Mouse (Mus musculus) lung, adult 2 months (tissue): ENCODE results near the gene Hunk. TPM values are rescaled to one million over a fixed set of nuclear protein-coding genes. Genes with fewer than 3 reads are reported as not detected.

Source experiments
- DNase-seq: peaks from one replicate; pipeline ENCODE4 v3.0.0; 2022
- H3K4me1 ChIP-seq: fragments of 200-500 bp; 2 replicates; pipeline ENCODE4 v1.6.1; 2011; ENCODE audit warnings: low read length; ENCODE audit not compliant: control insufficient read depth, insufficient read depth
- H3K4me3 ChIP-seq: fragments of 200-500 bp; replicated peaks from 2 replicates; pipeline ENCODE3; 2011; ENCODE audit warnings: low read depth, mild to moderate bottlenecking, control low read depth, low read length; ENCODE audit errors: extremely low read depth
- CTCF ChIP-seq: fragments of 200-500 bp; IDR thresholded peaks from 2 replicates; pipeline ENCODE4 v1.5.1; 2011; ENCODE audit warnings: mild to moderate bottlenecking, low read length, control low read depth; ENCODE audit not compliant: insufficient read depth
- POLR2A ChIP-seq: fragments of 200-500 bp; IDR thresholded peaks from 2 replicates; pipeline ENCODE4 v1.6.1; 2011; ENCODE audit warnings: low read depth, mild to moderate bottlenecking, control low read depth, low read length, borderline replicate concordance; ENCODE audit errors: extremely low read depth
- WGBS: fragments of 180-500 bp; shearing (Covaris S2); methylation state at CpG from one replicate; pipeline ENCODE4 v1.1.7; 2018; 5-methylcytosine and 5-hydroxymethylcytosine counted together
- polyA plus RNA-seq: library from polyadenylated mRNA; depleted of rRNA; stranded (reverse); fragments of >200 nt; gene quantifications from 2 replicates; pipeline ENCODE4 v1.2.3, GENCODE M21; 2012

Gene Hunk
- polyA plus RNA-seq, 1 experiment = 5.3 TPM

DNA sequence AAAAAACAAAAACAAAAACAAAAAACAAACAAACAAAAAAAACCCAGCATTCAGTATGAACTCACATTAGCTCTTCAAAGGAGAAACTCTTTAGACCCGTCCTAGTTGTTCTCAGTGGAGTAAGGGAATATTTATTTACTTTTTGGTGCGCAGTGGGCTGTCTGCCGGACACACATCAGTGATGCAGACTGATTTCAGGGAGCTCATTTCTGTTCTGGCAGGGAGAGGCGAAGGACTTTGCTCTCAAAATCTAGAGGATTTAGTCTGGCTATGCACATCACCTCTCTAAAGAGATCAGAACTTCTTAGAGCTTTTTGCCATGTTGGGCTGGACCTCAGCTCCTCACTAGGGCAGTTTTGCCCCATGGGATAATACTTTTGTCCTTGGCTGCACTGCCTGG lies 2.1 kb downstream of the Hunk start:
- Histone ChIP-seq H3K4me1 (peaks cover 3% of the 10 kb centered on the region; the same call in 1 of the 2 replicates), H3K4me3 (peak overlapping the region; percentile 16)
- no peak for DNase-seq
- WGBS = 88% methylated on average over 4 of the region's 4 CpGs
- TF ChIP-seq POLR2A = no peak
- no peak for TF ChIP-seq CTCF

DNA sequence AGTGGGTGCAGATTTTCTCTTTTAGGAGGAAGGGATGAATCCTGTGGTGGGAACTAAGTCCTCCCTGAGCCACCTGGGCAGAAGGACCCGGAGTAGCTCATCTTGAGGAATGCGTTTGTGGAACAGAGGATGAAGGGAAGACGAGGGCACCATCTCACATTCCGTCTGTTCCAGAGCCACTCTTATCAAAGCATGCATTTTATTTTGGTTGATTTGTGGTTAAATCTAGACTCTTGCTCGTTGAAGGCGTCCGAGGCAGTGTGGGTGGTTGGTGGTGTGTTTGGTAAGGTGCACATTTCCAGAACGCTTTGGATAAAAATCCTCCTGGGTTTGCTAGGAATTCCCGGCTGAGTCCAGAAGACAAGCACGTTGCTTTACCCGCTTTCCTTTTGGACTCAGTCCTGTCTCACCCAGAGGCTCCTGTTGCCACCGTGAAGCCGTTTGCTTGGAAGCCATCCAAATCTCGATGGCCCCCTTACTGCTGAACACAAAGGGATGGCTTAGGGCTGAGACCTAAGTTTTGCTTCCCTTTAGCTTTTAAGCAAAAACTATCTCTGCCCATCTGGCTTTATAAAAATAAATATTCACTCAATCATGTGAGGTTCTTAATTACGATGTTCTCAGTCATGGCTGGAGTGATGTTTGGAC lies 3.4 kb downstream of the Hunk start:
- no peak overlapping the region for H3K4me3 ChIP-seq
- DNase-seq = no peak
- TF ChIP-seq CTCF = no peak
- no peak for TF ChIP-seq POLR2A
- WGBS = 57% methylated on average over 15 of the region's 15 CpGs
- peaks cover 3% of the 10 kb centered on the region; the same call in 1 of the 2 replicates for H3K4me1 ChIP-seq

DNA sequence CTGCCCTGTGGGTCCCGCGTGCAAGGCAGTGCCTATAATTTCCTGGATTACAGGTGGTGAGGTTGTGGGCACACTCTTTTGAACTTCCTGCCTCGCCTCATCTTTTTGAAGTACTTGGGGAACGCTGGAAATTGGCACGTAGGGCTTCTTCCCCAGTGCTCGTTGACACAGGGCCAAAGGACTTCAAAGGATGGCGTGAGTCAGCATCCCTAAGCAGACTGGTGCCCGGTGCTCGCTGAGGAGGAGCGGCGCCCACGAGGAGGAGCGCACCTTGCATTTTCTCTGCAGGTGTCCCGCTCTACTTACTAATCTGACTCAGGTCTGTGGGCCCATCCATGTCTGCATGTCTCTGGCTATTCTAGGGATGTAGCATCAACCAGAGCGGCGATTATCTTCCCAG lies 4.9 kb downstream of the Hunk start:
- WGBS = 69% methylated on average over 16 of the region's 16 CpGs
- no peak overlapping the region for H3K4me3 ChIP-seq
- no peaks in the 10 kb centered on the region for H3K4me1 ChIP-seq
- no peak for TF ChIP-seq CTCF
- no peak for TF ChIP-seq POLR2A
- no peak for DNase-seq

DNA sequence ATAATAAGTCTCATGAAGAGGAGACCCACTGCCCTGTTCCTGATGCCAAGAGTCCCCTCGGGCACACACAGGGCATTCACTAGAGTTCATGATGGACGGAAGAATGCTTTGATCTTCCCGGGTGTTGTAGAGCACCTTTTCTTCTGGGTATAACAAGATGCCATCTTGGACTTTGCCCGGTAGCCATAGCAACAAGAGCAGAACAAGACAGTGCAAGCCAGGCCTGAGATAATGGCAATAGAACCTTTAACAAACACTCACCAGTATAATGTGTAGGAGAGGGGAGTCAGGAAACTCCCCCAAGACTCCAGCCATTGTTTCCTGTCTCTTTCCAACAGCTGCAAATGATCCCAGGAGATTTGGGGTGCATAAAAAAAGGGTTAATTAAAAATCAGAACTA lies 8.9 kb downstream of the Hunk start:
- Histone ChIP-seq H3K4me3 (no peak overlapping the region), H3K4me1 (peaks cover 2% of the 10 kb centered on the region; the same call in 1 of the 2 replicates)
- WGBS = 82% methylated on average over 4 of the region's 4 CpGs
- TF ChIP-seq POLR2A (no peak), CTCF (no peak)
- DNase-seq = no peak

DNA sequence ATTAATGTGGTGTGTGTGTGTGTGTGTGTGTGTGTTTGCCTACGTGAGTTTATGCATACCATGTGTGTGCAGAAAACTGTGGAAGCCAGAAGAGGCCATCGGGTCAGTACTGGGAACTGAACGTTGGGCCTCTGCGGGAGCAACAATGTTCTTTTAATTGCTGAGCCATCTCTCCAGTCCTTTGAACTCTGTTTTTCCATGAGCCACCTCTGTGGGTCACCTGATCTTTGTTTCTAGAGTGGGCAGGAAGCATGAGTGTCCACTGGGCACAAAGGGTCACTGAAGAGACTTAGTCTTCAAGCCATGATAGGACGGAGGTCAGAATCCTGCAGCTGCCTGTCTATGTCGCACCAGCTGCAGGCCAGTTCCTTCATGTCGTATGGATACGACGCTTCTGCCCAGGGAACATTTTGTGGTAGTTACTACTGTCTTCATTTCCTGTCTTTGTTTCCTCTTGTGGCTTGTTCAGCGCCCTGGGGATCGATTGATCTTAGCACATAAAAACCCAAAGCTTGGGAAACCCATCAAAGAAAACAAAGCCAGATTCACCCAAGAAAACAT lies 10.3 kb downstream of the Hunk start:
- Histone ChIP-seq H3K4me1 (peaks cover 2% of the 10 kb centered on the region; the same call in 1 of the 2 replicates), H3K4me3 (no peak overlapping the region)
- TF ChIP-seq CTCF (no peak), POLR2A (no peak)
- WGBS = 47% methylated on average over 11 of the region's 11 CpGs
- DNase-seq = no peak

DNA sequence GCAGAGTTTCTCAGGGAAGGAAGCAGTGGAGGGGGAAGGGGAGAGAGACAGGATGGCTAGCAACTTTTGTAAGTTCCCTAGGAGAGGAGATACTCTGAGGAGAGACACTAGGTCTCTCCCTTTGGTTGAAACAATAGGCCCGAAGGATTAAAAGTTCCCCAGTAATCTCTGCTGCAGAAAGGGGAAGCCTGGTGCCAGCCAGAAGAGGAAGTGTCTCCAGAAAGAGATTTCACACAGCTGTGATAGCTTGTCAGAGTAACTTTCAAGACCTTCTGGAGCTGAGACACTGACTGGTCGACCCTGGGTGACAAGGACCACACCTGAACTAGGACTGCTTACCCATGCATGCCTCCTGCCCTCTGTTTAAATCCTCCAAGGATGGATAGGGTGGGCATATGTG lies 11.1 kb downstream of the Hunk start:
- DNase-seq = no peak
- H3K4me3 ChIP-seq = no peak overlapping the region
- no peak for TF ChIP-seq CTCF
- TF ChIP-seq POLR2A = no peak
- peaks cover 2% of the 10 kb centered on the region; the same call in 1 of the 2 replicates for H3K4me1 ChIP-seq
- 25% methylated on average over 2 of the region's 2 CpGs for WGBS

GRCm38 (mm10) chr16:90400314-90400713 lies 14.5 kb downstream of the Hunk start:
- DNase-seq = no peak
- no peak overlapping the region for H3K4me3 ChIP-seq
- WGBS = 25% methylated on average over 6 of the region's 9 CpGs
- no peak for TF ChIP-seq CTCF
- TF ChIP-seq POLR2A = no peak
- H3K4me1 ChIP-seq = peaks cover 2% of the 10 kb centered on the region; the same call in 1 of the 2 replicates

GRCm38 (mm10) chr16:90400906-90401666 lies 15.3 kb downstream of the Hunk start:
- Histone ChIP-seq H3K4me3 (no peak overlapping the region), H3K4me1 (peaks cover 2% of the 10 kb centered on the region; the same call in 1 of the 2 replicates)
- 42% methylated on average over 12 of the region's 12 CpGs for WGBS
- TF ChIP-seq POLR2A (no peak), CTCF (no peak)
- no peak for DNase-seq

DNA sequence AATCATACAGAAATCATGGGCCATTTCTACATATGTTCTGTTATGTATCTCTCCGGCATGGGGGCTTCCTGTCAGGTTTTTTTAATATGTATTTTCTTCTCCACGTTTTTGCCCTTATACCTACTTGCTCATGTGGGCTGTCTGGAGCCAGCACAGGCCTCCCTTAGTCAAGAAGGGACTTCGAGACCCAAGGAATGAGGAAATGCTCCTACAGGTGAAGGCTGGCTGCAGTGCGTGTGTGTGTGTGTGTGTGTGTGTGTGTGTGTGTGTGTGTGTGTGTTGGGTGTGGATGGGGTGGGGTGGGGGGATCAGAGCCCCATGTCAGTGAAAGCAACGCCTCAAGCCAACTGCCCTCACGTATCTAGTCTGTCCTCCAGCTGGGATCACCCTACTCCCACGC lies 16.5 kb downstream of the Hunk start:
- Histone ChIP-seq H3K4me3 (no peak overlapping the region), H3K4me1 (no peaks in the 10 kb centered on the region)
- no peak for DNase-seq
- TF ChIP-seq POLR2A (no peak), CTCF (no peak)
- WGBS = 67% methylated on average over 7 of the region's 7 CpGs
